Mouse (Mus musculus) embryonic facial prominence, embryonic 14.5 days (tissue): ENCODE data around the gene Myo9b. TPM values are rescaled to one million over a fixed set of nuclear protein-coding genes. Genes with fewer than 3 reads are reported as not detected.
"Not testable (repeated sequence)": the region's sequence is repeated elsewhere in the genome, so short reads cannot be mapped to it uniquely, and the experiment has no call there.

ENCODE experiments used
- ATAC-seq: fragments of 200-750 bp; cut with Nextera tagmentation; 2 replicates; pipeline ENCODE4 v1.8.0; 2017; ENCODE audit warnings: low read depth, moderate number of reproducible peaks, moderate TSS enrichment
- DNase-seq: peaks from one replicate; pipeline ENCODE4 v3.0.0-alpha.2; 2015; ENCODE audit warnings: low spot score
- H3K27ac ChIP-seq: fragments of 300-500 bp; sonication (generic); replicated peaks from 2 replicates; pipeline ENCODE4 v1.5.1; 2014; ENCODE audit warnings: low read depth, mild to moderate bottlenecking, low read length, moderate library complexity
- H3K27me3 ChIP-seq: fragments of 300-500 bp; sonication (generic); replicated peaks from 2 replicates; pipeline ENCODE4 v1.6.1; 2014; ENCODE audit warnings: low read length; ENCODE audit not compliant: control insufficient read depth, insufficient read depth
- H3K36me3 ChIP-seq: fragments of 300-500 bp; sonication (generic); 2 replicates; pipeline ENCODE4 v1.6.1; 2014; ENCODE audit warnings: low read length, mixed read lengths; ENCODE audit not compliant: control insufficient read depth, insufficient read depth
- H3K4me1 ChIP-seq: fragments of 300-500 bp; sonication (generic); 2 replicates; pipeline ENCODE4 v1.6.1; 2014; ENCODE audit warnings: antibody characterized with exemption, low read length; ENCODE audit not compliant: control insufficient read depth, insufficient read depth
- H3K4me2 ChIP-seq: fragments of 300-500 bp; sonication (generic); 2 replicates; pipeline ENCODE4 v1.6.1; 2014; ENCODE audit warnings: low read depth, mild to moderate bottlenecking, low read length, moderate library complexity, mixed read lengths
- H3K4me3 ChIP-seq: fragments of 300-500 bp; sonication (generic); 2 replicates; pipeline ENCODE4 v1.5.1; 2014; ENCODE audit warnings: low read depth, mild to moderate bottlenecking, low read length
- H3K9ac ChIP-seq: fragments of 300-500 bp; sonication (generic); 2 replicates; pipeline ENCODE4 v1.6.1; 2014; ENCODE audit warnings: low read depth, mild to moderate bottlenecking, low read length, moderate library complexity, mixed read lengths
- H3K9me3 ChIP-seq: fragments of 300-500 bp; sonication (generic); 2 replicates; pipeline ENCODE4 v1.6.1; 2016; ENCODE audit warnings: low read length; ENCODE audit not compliant: control insufficient read depth
- WGBS: fragments of 180-500 bp; shearing (Covaris S2); extraction: QIAGEN DNeasy Blood & Tissue Kit; methylation state at CpG from one replicate; pipeline ENCODE4 v1.1.7; 2014; 5-methylcytosine and 5-hydroxymethylcytosine counted together
- polyA plus RNA-seq: library from polyadenylated mRNA; unstranded; fragments of >200 nt; fragmentation: Nextera tagmentation; extraction: Ambion mirVana; gene quantifications from 2 replicates; pipeline ENCODE4 v1.2.1, GENCODE M21; 2014

Myo9b gene
- polyA plus RNA-seq, 1 experiment from 2014 or later, result 24.1 TPM

GRCm38 (mm10) chr8:71316486-71317031 lies 44.0 kb downstream of the Myo9b start:
- no peak overlapping the region for H3K27ac ChIP-seq
- H3K4me2 ChIP-seq, result no peak overlapping the region
- ATAC-seq (no peak), DNase-seq (no peak)
- no peaks in the 10 kb centered on the region for H3K27me3 ChIP-seq
- H3K4me1 ChIP-seq, result peaks cover 4% of the 10 kb centered on the region
- no peak overlapping the region for H3K9ac ChIP-seq
- H3K9me3 ChIP-seq, result no peaks in the 10 kb centered on the region
- no peak overlapping the region for H3K4me3 ChIP-seq
- H3K36me3 ChIP-seq, result peaks cover 8% of the 10 kb centered on the region; the same call in 1 of the 2 replicates

DNA sequence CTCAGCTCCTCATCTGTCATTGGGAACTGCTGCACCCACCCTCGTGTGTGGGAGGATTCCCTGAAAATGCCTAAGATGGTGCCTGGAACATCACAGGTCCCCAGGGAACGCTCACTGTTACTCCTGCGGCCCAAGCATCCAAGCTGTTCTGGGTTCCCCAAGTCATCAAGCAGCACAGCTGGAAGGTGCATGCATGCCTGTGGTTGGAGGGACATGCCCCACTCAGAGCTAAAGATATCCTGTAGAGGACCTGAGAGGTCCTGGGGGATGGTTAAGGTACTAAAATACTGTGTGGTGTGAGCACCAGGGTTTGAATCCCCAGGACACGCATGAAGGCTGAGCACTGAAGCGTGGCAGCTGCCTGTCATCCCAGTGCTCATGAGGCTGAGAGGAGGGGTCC lies 46.1 kb downstream of the Myo9b start:
- not testable (repeated sequence) for H3K9ac ChIP-seq, DNase-seq, H3K27me3 ChIP-seq, ATAC-seq, H3K4me1 ChIP-seq, H3K4me2 ChIP-seq, H3K4me3 ChIP-seq, H3K27ac ChIP-seq, H3K9me3 ChIP-seq
- 88% methylated on average over 3 of the region's 5 CpGs for WGBS
- H3K36me3 ChIP-seq, result peaks cover 29% of the 10 kb centered on the region

- H3K27me3 ChIP-seq, H3K9ac ChIP-seq, ATAC-seq, H3K4me3 ChIP-seq, H3K9me3 ChIP-seq, H3K4me2 ChIP-seq, H3K4me1 ChIP-seq, H3K27ac ChIP-seq, DNase-seq: not testable (repeated sequence)
- peaks cover 40% of the 10 kb centered on the region for H3K36me3 ChIP-seq
- WGBS, result 91% methylated on average over 2 of the region's 2 CpGs
Observed at GRCm38 (mm10) chr8:71319760-71320159, 47.2 kb downstream of the Myo9b start.

DNA sequence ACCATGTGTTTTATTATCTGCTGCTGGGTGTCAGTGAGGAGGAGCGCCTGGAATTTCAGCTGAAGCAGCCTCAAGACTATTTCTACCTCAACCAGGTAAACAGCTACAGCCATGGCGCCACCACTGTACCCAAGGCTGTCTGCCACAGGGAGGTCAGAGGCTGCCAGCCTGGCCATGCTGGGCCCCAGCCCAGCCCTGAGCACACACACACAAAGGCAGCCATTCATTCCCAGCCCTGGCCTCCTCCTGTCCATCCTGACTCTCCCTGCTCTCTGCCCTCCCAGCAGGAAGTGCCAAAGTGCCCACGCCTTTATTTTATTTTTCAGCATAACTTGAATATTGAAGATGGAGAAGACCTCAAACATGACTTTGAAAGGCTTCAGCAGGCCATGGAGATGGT lies 50.4 kb downstream of the Myo9b start:
- Histone ChIP-seq H3K4me2 (no peak overlapping the region), H3K4me3 (no peak overlapping the region), H3K9me3 (no peaks in the 10 kb centered on the region), H3K27me3 (no peaks in the 10 kb centered on the region), H3K36me3 (peaks cover 58% of the 10 kb centered on the region), H3K4me1 (no peaks in the 10 kb centered on the region), H3K27ac (no peak overlapping the region), H3K9ac (no peak overlapping the region)
- no peak for DNase-seq
- ATAC-seq, result no peak
- WGBS, result 76% methylated on average over 3 of the region's 3 CpGs

GRCm38 (mm10) chr8:71324848-71325247 lies 52.3 kb downstream of the Myo9b start:
- H3K9ac ChIP-seq, result no peak overlapping the region
- no peaks in the 10 kb centered on the region for H3K27me3 ChIP-seq
- H3K27ac ChIP-seq, result no peak overlapping the region
- no peaks in the 10 kb centered on the region for H3K4me1 ChIP-seq
- ATAC-seq, result no peak
- peak; percentile 5 for DNase-seq
- H3K4me3 ChIP-seq, result no peak overlapping the region
- H3K4me2 ChIP-seq, result no peak overlapping the region
- no peaks in the 10 kb centered on the region for H3K9me3 ChIP-seq
- 100% methylated on average over 1 of the region's 1 CpGs for WGBS
- peaks cover 73% of the 10 kb centered on the region for H3K36me3 ChIP-seq

DNA sequence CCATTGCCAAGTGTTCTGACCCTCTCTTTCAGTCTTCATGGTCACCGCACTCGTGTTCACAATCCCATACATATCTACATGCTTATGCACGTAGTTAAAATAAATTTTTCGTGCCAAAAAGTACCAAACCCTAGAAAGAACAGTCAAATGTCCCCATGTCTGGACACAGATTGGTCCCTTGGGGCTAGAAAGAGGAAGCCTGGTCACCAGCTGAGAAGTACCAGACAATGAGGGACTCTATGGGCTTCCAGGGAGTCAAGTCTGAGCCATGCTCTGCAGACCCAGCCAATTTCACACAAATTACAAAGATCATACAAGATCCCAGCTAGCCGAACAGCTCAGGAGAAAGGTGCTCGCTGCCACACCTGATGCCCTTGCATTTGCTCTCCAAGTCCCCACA lies 65.3 kb downstream of the Myo9b start:
- not testable (repeated sequence) for H3K9me3 ChIP-seq, H3K4me2 ChIP-seq, DNase-seq, H3K27ac ChIP-seq, ATAC-seq, H3K9ac ChIP-seq, H3K4me1 ChIP-seq, H3K4me3 ChIP-seq, H3K27me3 ChIP-seq
- peaks cover 43% of the 10 kb centered on the region for H3K36me3 ChIP-seq
- 91% methylated on average over 5 of the region's 6 CpGs for WGBS

GRCm38 (mm10) chr8:71340625-71341024 lies 68.1 kb downstream of the Myo9b start:
- no peaks in the 10 kb centered on the region for H3K27me3 ChIP-seq
- 75% methylated on average over 5 of the region's 5 CpGs for WGBS
- peak; percentile 12 for DNase-seq
- no peaks in the 10 kb centered on the region for H3K4me1 ChIP-seq
- no peak overlapping the region for H3K4me2 ChIP-seq
- H3K4me3 ChIP-seq, result no peak overlapping the region
- no peak for ATAC-seq
- H3K27ac ChIP-seq, result no peak overlapping the region
- H3K9ac ChIP-seq, result no peak overlapping the region
- H3K9me3 ChIP-seq, result no peaks in the 10 kb centered on the region
- H3K36me3 ChIP-seq, result peaks cover 55% of the 10 kb centered on the region

DNA sequence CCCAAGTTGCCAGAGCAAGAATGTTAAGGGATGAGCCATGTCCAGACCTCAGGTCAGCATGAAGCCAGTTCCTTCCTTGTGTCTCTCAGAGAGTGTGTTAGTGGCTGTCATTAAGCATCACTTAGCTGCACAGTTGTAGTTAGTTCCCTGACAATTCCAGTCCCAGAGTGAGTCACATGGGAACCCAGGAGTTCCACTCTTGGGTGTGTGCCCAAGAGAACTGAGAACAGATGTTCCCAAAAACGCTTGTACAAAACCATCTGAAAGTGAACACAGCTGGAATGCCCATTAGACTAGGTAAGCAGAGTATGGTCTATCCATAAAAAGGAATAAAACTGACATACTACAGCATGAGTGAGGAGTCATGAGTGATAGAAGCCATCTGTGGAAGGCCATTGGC lies 74.1 kb downstream of the Myo9b start:
- 54% methylated on average over 1 of the region's 1 CpGs for WGBS
- Histone ChIP-seq H3K9ac (no peak overlapping the region), H3K27me3 (no peaks in the 10 kb centered on the region), H3K27ac (no peak overlapping the region), H3K4me1 (no peaks in the 10 kb centered on the region), H3K9me3 (no peaks in the 10 kb centered on the region), H3K4me2 (no peak overlapping the region), H3K36me3 (peaks cover 90% of the 10 kb centered on the region), H3K4me3 (no peak overlapping the region)
- no peak for DNase-seq
- no peak for ATAC-seq

- Histone ChIP-seq H3K36me3 (peaks cover 99% of the 10 kb centered on the region), H3K4me2 (no peak overlapping the region), H3K27ac (no peak overlapping the region), H3K4me1 (no peaks in the 10 kb centered on the region), H3K4me3 (no peak overlapping the region), H3K9me3 (no peaks in the 10 kb centered on the region), H3K9ac (no peak overlapping the region), H3K27me3 (no peaks in the 10 kb centered on the region)
- WGBS, result 73% methylated on average over 3 of the region's 3 CpGs
- ATAC-seq (no peak), DNase-seq (no peak)
Observed at GRCm38 (mm10) chr8:71351117-71351516, 78.6 kb downstream of the Myo9b start.
